Mouse (Mus musculus): ENCODE results near the gene Ugt1a7c.

DNA sequence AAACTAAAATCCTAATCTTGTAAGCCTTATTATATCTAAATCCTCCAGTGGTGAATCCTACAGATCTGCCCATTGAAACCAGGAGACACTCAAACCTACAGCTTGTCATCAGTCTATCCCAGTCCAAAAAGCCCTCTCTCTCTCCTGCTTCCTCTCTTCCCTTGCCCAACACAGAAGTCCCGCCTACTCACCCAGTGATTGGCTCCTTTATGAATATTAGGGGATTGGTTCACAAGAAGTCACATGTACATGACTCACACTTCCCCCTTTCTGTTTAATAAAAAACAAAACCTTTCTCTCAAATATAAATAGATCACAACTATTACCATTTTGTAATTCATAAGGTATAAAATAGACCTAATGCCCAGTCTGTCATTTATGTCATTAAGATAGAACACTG, 17.7 kb upstream of the Ugt1a7c start:
- no peak for TF ChIP-seq CTCF (IDR thresholded peaks at IDR 0.05; ENCODE audit: borderline replicate concordance, control insufficient read depth, extremely low read depth, insufficient read depth, low read length, poor library complexity)
- no peak for TF ChIP-seq POLR2A (IDR thresholded peaks at IDR 0.05; ENCODE audit: control insufficient read depth, extremely low read depth, insufficient read depth, low read length, poor library complexity)

All from thymus, adult 2 months (tissue).